Mouse (Mus musculus) urinary bladder, adult 2 months (tissue): Measurements from ENCODE around the gene Zrsr1. TPM values are rescaled to one million over a fixed set of nuclear protein-coding genes. Genes with fewer than 3 reads are reported as not detected.
A peak's percentile ranks its signal among the peaks of the same experiment; 100 is the strongest.

ENCODE experiments used
- DNase-seq: peaks from one replicate; pipeline ENCODE4 v3.0.0; 2022; ENCODE audit warnings: low spot score
- polyA plus RNA-seq: library from polyadenylated mRNA; depleted of rRNA; stranded (reverse); fragments of >200 nt; gene quantifications from 2 replicates; pipeline ENCODE4 v1.2.3, GENCODE M21; 2012; rRNA removed

The Zrsr1 gene
- 20.5 and 27.6 TPM in 2 replicates for polyA plus RNA-seq

- DNase-seq, result peak; percentile 48
Observed at GRCm38 (mm10) chr11:22971835-22972709, at the start of gene Zrsr1. Zrsr1 (plus strand) TSS chr11:22972005.

DNA sequence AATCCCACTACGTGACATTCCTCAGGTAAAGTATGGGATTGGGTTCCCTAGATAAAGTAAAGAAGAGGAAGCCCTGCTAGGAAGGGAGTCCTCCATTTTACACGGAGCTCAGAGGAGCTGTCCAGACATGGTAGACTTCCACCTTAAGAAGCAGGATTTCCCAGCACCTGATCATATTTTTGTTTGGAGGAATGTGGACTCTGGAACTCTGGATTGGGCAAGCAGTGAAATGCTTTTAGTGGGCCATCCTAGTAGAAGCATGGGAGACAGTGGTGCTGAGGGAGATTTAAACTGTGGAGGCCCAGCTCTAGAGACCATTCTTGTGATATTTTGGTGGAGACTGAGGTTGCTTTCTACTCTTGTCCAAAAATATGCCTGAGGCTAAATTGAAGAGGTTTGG is 49.3 kb upstream of the Zrsr1 start:
- no peak for DNase-seq

DNA sequence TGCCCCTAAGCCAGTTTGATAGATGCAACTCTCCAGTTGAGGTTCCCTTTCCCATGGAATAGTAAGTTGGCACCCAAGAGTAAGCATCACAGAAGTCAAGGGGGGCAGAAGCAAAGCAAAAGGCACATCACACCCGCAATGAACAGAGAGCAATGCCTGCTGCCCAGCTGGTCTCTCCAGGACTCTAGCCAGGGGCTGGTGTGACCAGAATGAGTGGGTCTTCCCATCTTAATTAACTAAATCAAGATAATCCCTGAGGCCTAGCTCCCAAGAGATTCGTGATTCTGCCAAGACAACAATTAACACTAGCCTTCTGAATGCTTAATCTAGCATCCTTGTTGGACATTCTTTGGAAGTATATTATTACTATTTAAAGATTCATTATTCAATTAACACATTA is 48.2 kb upstream of the Zrsr1 start:
- DNase-seq, result no peak

GRCm38 (mm10) chr11:22928586-22929169 is 43.1 kb upstream of the Zrsr1 start:
- no peak for DNase-seq

GRCm38 (mm10) chr11:22930129-22930528 is 41.7 kb upstream of the Zrsr1 start:
- no peak for DNase-seq

DNA sequence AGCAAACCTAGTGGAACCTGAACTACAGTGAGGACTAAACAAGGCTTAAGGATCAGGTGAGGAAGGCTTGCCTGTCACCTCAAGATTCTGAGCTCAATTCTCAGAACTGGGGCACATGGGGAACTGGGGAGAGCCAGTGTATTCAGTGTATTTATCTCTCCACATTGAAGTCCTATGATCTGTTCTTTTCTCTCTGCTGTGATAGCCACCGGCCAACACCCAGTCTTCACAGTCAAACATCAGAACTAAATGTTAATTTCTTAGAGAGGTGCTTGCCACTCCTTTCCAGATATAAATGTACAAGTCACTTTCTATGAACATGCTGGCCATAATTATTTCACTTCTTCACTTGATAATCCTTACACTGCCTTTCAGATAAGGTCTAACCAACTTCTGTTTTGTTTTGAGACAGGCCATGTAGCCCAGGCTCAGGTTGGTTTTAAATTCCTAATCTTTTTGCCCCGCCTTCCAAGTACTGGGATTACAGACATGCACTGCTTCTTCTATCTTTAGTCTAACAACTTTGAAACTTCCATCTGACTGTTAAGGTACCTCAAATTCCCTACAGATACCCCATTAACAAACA is 40.4 kb upstream of the Zrsr1 start:
- DNase-seq, result no peak

DNA sequence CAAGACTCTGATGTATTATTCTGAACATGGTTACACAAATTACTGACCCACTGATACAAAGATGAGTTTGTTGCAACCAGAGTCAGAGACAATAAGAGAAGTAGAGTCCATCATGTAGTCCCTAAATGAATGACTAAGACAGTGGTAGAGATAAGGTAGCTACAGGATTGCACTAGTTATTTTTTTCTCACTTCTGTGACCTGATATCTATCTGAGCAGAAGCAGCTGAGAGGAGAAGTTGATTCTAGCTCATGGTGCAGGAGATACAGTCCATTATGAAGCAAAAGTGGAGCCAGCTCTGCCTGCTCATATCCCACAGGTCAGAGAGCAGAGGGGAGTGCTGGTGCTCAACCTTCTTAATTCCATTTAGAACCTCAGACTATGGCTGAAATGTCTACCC is 39.6 kb upstream of the Zrsr1 start:
- no peak for DNase-seq

- DNase-seq, result no peak
Observed at GRCm38 (mm10) chr11:22936446-22937125, 35.2 kb upstream of the Zrsr1 start.

- no peak for DNase-seq
Observed at GRCm38 (mm10) chr11:22937716-22938316, 34.0 kb upstream of the Zrsr1 start.

DNA sequence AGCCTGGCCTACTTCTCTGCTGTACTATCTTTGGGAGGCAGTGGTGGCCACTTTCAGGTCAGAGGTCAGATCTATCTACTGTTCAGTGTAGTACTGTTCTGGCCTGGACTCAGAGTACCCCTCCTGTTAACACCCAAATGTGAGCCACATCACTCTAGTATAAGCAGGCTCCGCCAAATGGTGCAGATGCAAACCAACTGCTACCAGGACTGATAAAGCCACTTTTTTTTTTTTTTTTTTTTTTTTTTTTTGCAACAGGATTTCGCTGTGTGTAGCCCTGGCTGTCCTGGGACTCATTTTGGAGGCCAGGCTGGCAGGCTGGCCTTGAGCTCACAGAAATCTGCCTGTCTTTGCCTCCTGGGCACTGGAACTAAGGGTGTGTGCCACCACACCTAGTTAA is 32.8 kb upstream of the Zrsr1 start:
- DNase-seq, result no peak

- DNase-seq, result no peak
Observed at GRCm38 (mm10) chr11:22949101-22949500, 22.7 kb upstream of the Zrsr1 start.

GRCm38 (mm10) chr11:22950131-22950530 is 21.7 kb upstream of the Zrsr1 start:
- DNase-seq, result no peak

GRCm38 (mm10) chr11:22952668-22953067 is 19.1 kb upstream of the Zrsr1 start:
- DNase-seq, result no peak

GRCm38 (mm10) chr11:22956346-22956745 is 15.5 kb upstream of the Zrsr1 start:
- no peak for DNase-seq

DNA sequence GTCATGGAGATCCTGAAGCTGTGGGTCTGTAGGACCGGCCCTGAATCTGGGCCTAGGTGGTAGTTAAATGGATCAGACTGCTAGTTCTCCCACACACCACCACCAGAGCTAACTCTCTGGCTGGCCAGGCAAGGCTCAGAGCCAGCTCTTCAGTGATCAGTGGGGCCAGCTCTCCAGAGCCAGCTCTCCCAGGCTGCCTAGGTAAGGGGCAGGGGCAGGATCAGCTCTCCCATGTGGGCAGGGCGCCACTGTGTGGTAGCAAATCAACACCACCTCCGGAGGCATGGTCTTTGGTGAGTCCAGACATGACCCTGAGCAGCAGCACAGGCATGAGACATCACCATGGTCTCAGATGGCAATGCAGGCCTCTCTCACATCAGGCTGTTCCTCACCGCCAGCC is 15.0 kb upstream of the Zrsr1 start:
- peak; percentile 54 for DNase-seq

- no peak for DNase-seq
Observed at GRCm38 (mm10) chr11:22957791-22958374, 13.9 kb upstream of the Zrsr1 start.

DNA sequence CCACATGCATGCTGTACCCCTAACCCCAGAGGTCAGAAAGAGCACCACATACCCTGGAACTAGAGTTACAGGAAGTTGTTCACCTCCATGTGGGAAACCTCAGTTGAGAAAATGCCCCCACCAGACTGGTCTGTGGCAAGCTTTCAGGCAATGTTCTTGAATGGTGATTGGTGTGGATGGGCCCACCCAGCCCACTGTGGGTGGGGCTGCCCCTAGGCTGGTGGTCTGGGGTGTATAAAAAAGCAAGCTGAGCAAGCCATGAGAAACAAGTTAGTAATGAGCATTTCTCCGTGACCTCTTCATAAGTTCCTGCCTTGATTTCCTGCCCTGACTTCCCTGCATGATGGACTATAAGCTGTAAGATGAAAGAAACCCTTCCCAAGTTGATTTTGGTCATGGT is 9.7 kb upstream of the Zrsr1 start:
- no peak for DNase-seq

GRCm38 (mm10) chr11:22964401-22964800 is 7.4 kb upstream of the Zrsr1 start:
- DNase-seq, result no peak

DNA sequence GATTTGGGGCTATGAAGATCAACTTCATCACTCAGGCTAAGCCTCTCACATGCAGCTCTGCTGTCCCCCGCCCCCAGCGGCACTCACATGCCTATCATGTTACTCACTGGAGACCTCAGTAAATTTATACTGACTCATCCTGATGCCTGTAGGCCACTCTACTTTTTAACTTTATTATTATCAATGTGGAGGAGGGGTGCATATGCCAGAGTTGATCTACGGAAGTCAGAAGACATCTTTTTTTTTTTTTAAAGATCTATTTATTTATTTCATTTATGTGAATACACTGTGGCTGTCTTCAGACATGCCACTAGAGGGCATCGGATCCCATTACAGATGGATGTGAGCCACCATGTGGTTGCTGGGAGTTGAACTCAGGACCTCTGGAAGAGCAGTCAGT is 6.3 kb upstream of the Zrsr1 start:
- DNase-seq, result no peak

DNA sequence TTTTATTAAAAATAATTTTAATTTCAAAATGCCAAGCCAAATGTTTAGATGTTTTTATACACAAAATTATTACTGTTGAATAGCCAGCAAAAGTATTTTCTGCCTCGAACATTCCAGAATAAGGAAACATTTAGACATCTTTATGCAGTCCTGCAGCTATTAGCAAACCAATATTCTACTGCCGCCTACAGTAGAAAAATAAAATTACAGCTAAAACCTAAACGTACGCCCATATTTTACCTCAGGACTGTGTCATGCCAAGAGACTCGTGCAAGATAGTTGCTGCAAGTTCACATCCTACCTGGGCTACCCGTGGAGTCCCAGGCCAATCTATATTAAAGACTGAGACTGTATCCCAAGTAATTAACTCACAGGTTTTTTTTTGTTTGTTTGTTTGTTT is 2.3 kb upstream of the Zrsr1 start:
- no peak for DNase-seq

DNA sequence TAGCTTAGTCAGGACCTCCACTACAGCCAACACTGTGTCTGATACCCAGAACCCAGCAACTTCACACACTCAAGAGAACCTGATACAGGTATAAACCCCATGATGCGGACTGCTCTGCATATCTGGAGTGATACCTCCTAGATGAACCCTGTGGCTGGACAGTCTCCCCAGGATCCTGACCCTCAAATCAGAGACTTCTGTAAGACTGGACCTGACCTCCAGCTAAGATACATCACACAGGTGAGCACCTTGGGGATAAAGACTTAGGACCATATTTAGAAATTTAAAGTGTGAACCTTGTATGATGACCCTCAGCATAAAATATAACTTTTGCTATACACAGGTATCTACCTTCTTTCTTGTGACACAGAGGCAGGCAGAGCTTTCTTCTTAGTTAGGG is 1.3 kb upstream of the Zrsr1 start:
- DNase-seq, result no peak
